Mouse (Mus musculus): Measurements from ENCODE around the gene Gm35549.
A peak's percentile ranks its signal among the peaks of the same experiment; 100 is the strongest.
"Not testable (repeated sequence)": the region's sequence is repeated elsewhere in the genome, so short reads cannot be mapped to it uniquely, and the experiment has no call there.

The Gm35549 gene

DNA sequence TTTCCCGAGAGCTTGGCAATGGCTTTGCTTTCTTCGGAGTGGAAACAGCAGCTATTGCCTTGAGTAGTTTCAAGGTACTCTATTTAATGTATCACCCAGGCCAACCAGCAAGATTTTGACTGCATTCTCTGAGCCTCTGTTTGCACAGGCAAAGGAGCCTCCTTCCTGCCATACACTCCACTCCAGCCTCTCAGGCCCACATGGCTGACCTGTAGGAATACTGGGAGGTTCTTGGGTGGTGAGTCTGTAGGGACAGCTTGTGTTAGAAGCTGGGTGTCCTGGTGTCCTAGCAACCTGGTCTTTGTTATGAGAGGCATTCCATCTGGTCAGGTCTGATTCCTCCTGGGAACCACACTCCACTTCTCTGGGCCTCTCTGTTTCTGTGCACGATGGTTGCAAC lies at the start of gene Gm35549:
Gene Gm35549, minus strand, starts transcription at position 276 of the 400 bp plus-strand sequence.
- no peak for DNase-seq (ENCODE audit: low spot score in 2 of 2)

DNA sequence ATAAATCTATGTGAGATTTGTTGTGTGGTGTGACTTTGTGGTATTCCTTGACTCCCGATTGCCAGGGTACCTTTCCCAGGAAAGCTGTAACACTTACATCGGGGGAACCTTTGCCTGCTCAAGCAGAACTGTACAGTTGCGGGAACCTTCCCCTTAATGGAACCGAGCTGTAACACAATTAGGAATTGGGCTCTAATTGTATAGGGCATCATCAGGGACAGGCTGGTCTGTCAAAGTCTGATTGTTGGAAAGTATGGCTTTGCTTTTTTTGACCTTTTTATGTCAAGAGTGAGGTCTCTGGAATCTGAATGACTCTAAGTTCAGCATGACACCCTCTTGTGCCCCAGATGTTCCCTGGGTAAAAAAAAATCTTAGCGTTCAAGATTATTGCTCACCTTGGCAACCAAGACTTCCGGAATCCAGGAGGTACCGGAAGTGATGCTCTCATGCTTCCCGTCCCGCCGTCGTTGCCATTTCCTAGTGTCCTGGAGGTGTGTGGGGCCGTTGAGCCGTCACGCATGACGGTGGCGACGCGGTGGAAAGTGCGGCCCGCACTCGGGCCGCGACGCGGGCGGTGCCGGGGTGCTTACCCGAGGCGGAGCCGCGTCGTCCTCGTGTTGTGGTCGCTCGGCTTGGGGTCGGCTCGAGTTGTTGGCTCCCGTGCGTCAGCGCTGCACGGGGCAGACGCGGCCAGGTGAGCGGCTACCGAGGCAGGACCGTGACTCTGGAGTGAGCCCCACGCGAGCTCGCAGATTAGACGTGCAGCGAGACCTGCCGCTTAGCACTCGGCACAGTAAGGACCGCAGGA lies 42.7 kb upstream of the Gm35549 start:
- peak; percentile 72 to 74 for DNase-seq (ENCODE audit: low spot score in 2 of 2)

DNA sequence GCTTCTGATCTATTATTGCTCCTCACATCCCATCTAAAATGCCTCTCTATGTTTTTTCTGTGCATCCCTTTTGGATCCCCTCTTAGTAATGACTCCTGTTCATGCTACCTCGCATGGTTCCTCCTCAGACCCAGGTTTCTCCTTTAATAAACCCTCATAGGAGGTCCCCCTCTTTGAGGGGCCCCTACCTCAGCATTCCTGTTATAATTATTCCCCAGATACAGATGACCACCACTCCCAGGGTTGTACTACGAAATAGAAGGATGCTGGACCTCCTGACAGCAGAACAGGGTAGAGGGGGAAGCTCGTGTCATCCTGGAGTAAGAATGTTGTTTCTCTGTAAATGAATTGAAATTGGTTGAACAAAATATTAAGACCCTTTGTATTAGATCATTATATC lies 41.5 kb upstream of the Gm35549 start, which contains the start of gene Zkscan7:
Gene Zkscan7, plus strand, starts transcription at position 301 of the 400 bp plus-strand sequence.
- no peak for DNase-seq (ENCODE audit: low spot score in 2 of 2)

DNA sequence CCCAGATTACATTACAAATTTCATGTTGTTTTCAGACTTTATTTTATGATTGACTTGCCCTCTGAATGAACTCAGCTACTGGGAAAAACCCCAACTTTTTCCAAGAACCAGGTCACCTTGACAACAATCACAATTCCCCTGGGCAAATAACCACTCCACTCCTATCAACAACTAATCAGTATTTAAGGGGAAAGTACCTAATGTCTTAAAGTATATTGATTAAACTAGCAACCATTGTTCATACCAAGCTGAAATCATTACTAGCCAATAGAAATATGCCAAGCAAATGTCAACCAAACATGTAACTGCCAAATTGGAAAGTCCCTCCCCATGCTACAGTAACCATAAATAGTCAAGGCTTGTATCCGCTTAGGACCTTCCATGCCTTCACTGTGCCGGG lies 31.3 kb upstream of the Gm35549 start:
- no peak for DNase-seq (ENCODE audit: low spot score in 2 of 2)

DNA sequence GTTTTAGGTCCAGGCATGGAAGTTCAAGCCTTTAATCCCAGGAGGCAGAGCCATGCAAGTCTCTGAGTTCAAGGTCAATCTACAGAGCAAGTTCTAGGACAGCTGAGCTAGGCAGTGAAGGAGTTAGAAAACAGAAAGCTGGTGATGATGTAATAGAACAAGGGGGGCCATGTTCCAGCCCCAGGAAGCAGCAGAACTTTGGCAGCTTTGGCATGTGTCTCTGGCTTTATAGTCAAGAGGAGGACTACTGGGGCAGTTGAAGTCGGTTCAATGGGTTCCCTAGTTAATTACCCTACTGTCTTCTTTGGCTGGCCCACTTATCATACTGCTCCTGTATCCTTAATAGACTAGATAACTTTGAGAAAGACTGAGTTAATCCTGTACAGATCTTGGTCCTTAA lies 30.8 kb upstream of the Gm35549 start:
- no peak for DNase-seq (ENCODE audit: low spot score in 2 of 2)

DNA sequence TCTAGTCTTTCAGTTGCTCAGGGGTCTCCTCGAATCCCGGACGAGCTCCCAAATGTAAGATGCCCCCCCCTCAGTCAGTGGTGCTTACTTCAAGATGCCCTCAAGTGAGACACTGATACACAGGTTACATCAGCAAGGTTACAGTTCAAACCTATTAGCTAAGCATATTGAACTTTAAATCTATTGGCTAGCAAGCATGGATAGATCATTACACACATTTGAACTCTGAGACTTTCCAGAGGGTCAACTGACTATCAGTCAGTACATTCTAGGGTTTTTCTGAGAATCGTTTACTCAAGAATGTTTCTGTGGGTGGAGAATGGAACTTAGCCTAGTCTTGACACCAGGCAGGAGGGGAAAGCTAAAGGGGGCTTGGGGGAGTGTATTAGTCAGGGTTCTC lies 28.8 kb upstream of the Gm35549 start:
- DNase-seq (ENCODE audit: low spot score in 2 of 2): no peak

DNA sequence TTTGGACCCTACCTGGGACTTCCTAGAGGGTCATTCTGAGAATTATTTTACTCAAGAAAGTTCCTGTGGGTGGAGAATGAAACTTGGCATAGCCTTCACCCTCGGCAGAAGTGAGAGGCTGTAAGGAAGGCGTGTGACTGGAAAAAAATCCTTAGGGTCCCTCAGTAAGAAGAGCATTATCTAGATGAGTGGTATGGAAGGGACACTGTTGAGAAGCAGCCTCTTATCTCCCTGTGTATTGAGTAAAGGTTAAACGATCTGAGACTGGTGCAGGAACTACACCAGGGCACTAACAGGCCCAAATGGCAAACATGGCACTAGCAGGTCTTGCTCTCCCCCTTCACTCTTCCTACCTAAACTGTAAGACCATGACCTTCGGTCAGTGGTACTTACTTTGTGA lies 22.4 kb upstream of the Gm35549 start:
- no peak for DNase-seq (ENCODE audit: low spot score in 2 of 2)

DNA sequence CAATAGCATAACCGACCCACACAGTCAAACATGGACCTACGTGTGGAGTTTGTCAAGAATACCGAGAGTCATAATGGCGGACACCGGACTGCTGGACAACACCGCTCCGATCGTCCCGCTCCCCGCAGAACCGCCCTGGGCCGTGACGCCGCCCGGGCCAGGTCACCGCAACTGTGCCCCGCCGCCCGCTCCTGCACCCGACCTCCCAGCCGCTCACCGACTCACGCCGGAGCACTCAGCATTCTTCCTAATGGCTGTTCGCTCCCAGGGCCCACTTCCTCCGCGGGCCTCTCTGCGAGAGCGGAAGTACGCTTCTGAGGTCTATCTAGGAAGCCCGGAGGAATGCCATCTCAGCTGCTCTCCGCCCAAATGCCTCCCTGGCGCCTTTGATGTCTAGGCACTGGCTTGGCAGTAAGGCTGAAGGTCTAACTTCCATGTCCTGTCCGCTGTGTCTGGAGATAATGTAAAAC lies 21.9 kb upstream of the Gm35549 start, which contains the start of gene Zfp445:
Gene Zfp445, minus strand, starts transcription at position 310 of the 470 bp plus-strand sequence.
- DNase-seq (ENCODE audit: low spot score in 2 of 2): peak; percentile 81 to 85

DNA sequence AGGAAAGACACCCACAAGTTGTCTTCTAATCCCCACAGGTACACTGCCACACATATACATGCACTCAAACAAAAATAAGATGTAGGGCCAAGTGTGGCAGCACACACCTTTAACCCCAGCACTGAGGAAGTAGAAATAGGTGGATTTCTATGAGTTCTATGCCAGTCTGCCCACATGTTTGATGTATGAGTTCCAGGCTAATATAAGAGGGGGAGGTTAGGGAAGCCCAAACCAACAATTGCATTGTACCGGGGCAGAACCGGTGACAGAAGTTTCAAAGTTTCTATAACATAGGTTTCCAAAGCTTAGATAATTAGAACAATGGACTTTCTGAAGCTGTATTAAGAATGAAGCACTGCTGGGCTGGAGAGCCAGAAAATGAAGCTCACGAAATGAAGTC lies 21.0 kb upstream of the Gm35549 start:
- DNase-seq (ENCODE audit: low spot score in 2 of 2): no peak

DNA sequence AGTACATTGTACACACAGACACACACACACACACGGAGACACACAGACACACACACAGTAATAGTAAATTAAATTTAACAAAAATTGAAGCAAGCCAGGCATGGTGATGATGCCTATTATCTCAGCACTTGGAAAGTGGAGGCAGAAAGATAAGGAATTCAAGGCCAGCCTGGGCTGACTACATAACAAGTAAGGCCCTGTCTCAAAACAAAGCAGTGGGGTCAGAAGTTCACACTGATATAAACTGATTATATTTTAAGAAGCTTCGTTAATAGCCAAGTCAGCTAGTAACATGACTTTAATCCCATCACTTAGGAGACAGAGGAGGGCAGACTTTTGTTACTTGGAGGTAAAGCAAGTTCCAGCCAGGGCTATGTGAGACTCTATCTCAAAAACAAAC lies 19.9 kb upstream of the Gm35549 start:
- DNase-seq (ENCODE audit: low spot score in 2 of 2): no peak

DNA sequence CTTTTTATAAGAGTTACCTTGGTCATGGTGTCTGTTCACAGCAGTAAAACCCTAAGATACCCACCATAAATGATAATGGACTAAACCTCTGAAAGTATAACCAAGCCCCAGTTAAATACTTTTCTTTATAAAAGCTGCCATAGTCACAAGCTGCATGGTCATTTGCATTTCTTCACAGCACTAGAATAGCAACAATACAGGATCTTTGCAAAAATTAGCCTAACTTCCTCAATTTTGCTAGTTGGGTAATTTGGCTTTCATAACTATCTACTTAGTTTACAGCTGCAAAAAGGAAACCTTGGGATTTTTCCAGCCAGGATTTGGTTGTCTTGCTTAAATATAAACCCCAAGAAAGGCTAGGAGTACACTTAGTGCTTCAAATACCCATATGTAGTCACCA lies 16.9 kb upstream of the Gm35549 start:
- no peak for DNase-seq (ENCODE audit: low spot score in 2 of 2)

DNA sequence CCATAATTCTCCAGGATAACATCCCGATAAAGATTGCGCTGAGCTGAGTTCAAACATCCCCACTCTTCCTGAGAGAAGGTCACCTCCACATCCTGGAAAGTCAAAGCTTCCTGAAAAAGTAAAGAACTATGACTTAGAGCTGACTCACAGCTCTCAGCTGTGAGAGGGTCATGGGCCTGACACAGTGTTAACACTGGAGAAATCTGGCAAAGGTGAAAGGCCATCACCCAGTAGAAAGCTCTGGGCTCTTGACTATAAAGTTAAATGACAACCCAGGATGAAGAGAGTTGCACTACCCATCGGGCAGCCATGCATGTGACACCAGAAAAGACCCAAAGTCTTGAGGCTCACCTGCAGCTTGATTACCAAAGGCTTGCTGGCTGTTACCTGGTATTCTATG lies 12.9 kb upstream of the Gm35549 start:
- no peak for DNase-seq (ENCODE audit: low spot score in 2 of 2)

DNA sequence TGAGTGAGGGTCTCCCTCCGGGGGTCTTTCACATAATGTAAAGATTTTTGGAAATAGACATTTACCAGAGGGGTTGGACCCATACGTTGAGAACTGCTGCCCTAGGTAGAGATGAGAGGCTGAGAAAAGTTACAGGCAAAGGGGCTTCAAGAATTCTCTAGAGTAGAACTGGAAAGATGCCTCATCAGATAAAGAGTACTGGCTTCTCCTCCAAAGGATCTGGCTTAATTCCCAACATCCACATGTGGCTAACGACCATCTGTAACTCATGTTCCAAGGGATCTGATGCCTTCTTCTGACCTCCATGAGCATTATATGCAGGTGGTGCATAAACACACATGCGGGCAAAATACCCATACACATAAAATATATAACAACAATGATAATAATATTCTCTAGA lies 11.8 kb upstream of the Gm35549 start:
- DNase-seq (ENCODE audit: low spot score in 2 of 2): no peak

DNA sequence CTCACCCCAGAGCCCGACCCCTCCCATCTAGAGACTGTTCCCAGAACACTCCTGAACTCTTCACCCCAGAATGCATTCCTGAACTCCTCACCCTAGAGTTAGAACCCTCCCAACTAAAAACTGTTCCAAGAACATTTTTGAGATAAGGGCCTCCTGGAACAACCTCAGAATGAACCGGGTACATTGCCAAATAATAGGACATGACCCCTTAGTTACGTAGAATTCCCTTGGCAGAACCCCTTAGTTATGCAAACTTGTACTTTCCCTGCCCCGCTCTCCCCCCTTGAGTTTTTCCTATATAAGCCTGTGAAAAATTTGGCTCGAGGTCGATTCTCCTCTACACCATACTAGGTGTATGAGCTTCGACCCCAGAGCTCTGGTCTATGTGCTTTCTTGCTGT lies 11.3 kb upstream of the Gm35549 start:
- not testable (repeated sequence) for DNase-seq (ENCODE audit: low spot score in 2 of 2)

DNA sequence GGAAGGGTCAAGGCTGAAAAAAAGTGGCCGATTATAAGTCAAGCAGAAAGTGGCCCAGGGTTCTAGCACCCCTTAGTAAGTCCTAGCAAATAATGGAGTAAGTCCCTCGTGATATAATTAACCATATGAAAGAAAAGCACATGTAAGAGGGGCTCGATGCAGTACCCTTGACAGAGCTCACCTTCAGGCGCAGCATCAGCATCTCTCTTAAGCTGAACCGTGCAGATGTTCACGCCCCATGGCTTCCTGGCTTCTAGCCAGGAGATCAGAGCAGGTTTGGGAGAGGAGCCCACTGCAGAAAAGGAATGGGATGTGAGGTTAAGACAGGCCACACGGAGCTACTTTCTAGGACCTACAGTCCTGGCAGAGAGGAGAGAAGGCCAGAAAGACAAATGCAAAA lies 10.7 kb upstream of the Gm35549 start:
- DNase-seq (ENCODE audit: low spot score in 2 of 2): no peak

DNA sequence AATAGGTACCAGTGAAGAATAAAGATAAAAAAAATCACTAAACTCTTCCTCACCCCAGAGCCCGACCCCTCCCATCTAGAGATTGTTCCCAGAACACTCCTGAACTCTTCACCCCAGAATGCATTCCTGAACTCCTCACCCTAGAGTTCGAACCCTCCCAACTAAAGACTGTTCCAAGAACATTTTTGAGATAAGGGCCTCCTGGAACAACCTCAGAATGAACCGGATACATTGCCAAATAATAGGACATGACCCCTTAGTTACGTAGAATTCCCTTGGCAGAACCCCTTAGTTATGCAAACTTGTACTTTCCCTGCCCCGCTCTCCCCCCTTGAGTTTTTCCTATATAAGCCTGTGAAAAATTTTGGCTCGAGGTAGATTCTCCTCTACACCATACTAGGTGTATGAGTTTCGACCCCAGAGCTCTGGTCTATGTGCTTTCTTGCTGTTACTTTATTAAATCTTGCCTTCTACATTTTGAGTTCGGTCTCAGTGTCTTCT lies 4.0 kb upstream of the Gm35549 start:
- DNase-seq (ENCODE audit: low spot score in 2 of 2): not testable (repeated sequence)

DNA sequence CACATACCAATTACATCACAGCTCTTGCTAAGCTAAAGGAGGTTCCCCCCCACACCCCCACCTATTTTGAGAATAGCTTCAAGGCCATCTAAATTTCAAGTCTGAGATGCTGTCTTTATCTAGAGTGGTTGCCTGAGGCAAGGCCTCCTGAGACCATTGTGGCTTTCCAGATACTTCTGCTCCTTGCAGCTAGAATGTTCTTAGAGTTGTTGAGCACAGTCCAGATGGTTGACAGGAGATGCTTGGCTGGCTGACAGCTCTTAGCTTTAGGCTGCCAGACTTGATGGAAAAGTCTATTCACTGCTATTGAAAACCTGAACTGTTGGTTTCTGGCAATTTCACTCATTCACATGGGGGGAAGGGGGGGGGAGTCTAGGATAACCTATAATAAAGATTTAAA lies 2.3 kb upstream of the Gm35549 start:
- DNase-seq (ENCODE audit: low spot score in 2 of 2): peak; percentile 44 to 45

DNA sequence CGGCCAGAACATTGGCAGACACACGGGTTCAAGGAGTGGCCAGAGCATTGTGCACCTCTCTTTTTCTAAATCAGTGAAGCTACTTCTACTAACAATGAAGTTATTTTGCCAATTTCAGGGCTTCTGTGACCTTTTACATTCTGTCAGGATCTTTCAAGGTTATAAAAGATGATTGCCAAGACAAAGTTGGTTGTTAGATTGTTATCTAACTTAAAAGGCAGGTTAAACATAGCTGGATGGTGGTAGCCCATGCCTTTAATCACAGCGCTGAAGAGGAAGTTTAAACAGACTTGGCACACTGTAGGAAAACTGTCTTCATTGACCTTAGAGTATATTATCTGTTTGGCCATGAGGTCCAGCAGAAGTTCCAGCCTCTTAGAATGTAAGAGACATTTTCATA lies 1.8 kb upstream of the Gm35549 start:
- no peak for DNase-seq (ENCODE audit: low spot score in 2 of 2)

DNA sequence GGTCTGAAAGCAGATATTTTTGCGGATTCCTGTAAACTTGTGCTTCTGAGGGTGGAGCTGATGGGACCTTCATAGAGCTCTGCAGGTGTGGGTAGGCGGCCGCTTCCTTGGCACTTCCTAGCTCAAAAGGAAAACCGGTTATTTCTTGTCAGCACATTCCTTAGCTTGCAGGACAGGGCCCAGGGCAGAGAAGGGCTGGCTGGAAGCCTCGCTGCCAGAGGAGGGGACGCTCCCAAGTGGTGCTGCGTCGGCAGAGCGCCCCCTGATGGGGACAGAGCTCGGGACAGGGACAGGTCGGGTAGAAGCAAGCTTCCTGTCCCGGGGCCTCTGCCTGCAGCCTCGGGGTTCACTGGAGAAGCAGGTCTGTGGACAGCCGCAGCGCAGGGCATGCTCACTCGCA lies 6.2 kb downstream of the Gm35549 start:
- DNase-seq (ENCODE audit: low spot score in 2 of 2): no peak

DNA sequence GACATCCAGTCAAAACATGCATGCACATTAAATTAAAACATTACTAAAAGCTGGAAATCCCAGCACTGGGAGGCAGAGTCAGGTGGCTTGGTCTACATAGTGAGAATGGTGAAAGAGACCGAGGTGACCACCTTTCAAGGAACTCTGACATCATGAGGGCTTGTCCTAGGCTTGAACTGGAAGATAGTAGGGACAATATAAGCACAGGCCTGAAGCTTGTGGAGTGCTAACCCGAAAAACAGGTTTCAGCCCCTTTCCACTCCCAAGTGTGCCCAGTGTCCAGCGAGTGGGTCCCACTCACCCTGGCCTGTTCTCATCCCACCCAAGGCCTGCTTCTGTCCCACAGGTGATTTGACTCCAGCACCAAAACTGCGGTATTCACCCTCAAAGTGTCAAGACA lies 6.6 kb downstream of the Gm35549 start:
- no peak for DNase-seq (ENCODE audit: low spot score in 2 of 2)

DNA sequence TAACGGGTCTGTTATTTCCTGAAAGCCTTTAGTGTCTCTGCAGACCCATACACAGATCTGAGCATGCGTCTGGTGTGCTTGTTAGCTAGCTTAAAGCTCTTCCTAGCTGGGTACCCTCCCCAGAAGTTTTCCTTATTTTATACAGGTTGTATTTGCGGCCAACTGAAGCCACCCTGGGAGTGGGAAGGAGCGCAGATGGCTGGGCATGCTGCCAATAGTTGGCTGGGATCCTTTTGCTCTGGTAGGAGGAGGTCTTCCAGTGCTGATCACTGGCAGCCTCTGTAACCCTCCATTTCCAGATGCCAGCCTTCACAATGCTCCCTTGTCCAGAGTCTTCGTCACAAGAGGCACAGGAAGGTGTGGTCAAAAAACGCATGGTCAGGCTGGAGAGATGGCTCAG lies 7.0 kb downstream of the Gm35549 start:
- peak; percentile 58 to 68 for DNase-seq (ENCODE audit: low spot score in 2 of 2)

DNA sequence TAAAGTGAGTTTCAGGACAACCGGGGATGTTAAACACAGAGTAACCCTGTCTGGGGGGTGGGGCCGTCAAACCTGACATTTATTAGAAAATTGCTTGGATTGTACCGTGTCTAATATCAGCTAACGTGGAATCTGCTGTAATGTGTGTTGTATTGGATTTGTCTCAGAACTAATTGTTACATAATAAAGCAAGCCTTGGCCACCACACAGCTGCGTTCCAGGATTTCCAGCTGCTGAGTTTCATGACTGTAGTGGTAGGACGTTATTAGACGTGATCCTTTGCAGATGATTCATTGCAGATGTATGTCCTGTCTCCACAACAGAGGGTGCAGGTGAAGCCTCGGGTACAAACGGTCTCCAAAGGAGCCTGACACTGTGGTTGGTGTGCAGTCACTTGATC lies 7.7 kb downstream of the Gm35549 start:
- no peak for DNase-seq (ENCODE audit: low spot score in 2 of 2)

DNA sequence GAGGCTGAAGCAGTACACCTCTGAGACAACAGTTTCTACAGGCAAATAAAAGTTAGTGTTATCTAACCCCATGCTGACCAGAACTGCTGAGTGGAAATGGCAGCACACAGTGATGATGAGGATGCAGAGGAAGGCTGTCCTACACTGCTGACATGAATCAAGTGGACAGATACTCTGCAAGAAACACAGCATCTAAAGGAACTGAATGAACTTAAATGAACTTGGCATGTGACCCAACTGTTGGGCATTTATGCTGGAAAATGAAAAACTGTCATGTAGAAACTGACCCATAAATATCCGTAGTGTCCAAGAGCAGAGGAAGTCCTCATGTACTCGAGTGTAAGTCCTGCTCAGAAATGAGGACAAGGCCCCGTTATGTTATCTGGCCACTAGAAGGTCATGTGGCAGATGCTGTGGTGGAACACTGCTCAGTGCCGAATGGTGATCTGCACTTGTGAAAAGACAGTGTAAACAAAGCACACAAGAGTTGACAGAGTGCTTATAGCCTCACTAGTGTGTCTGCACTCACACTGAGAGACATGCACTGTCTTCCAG lies 13.9 kb downstream of the Gm35549 start:
- DNase-seq (ENCODE audit: low spot score in 2 of 2): no peak

Measured in right cerebral cortex, adult 2 months (tissue).